Mouse (Mus musculus) lung, postnatal 10 days (tissue): ENCODE measurements around the gene 4933403O08Rik.

Experiments used
- DNase-seq: peaks from one replicate; pipeline ENCODE4 v3.0.0; 2021

4933403O08Rik gene

DNA sequence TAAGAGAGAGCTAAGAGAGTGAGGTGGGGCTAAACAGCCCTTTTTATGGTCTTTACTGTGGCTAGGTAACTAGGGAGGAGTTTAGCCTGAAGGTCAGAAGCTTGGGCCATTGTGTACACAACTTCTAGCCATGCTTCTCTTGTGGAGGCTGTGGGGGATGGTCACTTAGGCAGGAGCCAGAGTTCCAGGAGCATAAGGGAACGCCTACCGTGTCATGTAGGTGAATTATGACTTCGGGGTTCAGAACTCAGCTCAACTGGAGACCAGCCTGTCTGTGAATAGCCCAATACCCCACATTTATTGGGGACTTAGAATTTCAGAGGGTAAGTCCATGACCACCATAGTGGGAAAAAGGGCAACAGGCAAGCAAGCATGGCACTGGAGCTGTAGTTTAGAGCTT, at the start of gene 4933403O08Rik:
Gene 4933403O08Rik (plus strand): TSS at position 301 of the 400 bp plus-strand sequence.
- no peak for DNase-seq

DNA sequence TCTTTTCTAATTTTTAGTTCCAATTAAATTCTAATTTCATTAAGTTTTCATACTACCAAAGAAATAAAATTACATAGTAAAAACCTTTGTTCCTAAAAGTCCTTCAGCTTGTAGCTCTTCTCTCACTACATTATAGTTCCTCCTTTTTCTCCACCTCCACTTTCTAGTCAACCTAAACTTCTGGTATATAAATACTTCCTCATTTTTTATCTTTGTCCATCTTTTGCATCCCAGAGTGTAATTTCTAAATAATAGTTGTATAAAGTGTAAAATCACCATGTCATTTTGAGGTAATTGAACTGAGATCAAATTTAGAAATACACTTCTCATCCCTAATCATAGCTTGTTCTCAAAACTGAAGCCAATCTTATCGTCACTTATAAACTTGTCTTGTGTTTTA, 4.1 kb downstream of the 4933403O08Rik start:
- DNase-seq = no peak

DNA sequence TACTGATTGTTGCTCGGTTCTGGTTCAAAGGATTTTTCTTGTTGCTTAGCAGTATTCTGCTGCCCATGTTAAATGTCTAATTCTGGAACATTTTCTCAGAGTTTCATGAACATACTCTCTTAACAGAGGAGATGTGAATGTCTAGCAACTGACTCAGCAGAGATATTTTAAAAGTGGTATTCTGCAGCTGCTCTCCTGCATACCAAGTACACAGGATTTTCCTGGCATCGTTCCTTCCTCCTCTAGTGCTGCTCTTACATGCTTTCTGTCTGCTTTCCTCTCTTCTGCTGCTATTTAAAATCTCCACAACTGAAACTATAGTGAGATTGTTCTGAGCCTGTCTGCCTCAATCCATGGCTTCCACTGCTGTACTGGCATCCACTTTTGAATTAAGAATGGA, 16.7 kb downstream of the 4933403O08Rik start:
- DNase-seq = no peak

DNA sequence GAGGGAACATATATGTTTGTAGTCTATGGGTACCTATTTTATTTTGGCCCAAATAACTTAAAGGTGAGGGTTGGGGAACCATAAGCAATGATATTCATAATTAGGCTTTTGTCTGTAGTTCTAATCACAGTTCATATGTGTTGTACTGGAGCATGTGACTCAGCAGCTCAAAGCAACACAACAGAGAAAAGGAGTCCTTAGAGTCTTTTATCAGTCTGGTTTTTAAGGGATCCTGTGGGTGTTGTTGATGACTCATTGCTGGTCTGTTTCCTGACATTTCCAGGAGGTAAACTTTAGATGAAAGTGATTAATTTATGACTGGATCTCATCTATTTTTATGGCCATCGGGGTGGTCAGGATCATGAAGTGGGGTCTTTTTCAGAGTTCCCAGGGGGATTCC, 34.7 kb downstream of the 4933403O08Rik start:
- DNase-seq = no peak
